Mouse (Mus musculus): Measurements from ENCODE around the gene S1pr2. TPM values are rescaled to one million over a fixed set of nuclear protein-coding genes. Genes with fewer than 3 reads are reported as not detected.

Gene S1pr2
- polyA plus RNA-seq, 1 experiment = 3.4 TPM

GRCm38 (mm10) chr9:20987953-20988352, 11.4 kb upstream of the S1pr2 start:
- Histone ChIP-seq H3K27me3 (ENCODE audit: control insufficient read depth, insufficient read depth, low read length) (no peaks in the 10 kb centered on the region), H3K4me1 (ENCODE audit: control insufficient read depth, insufficient read depth, insufficient read length) (no peaks in the 10 kb centered on the region), H3K4me3 (ENCODE audit: extremely low read depth, insufficient read depth, insufficient read length) (no peak overlapping the region), H3K27ac (ENCODE audit: insufficient read depth, low read length) (no peak overlapping the region), H3K36me3 (ENCODE audit: control insufficient read depth, insufficient read depth, low read length) (no peaks in the 10 kb centered on the region)
- DNase-seq (ENCODE audit: low read depth in 1 of 2, low spot score in 2 of 2) = no peak
- TF ChIP-seq POLR2A (IDR thresholded peaks at IDR 0.05; ENCODE audit: low read depth, low read length) (no peak), CTCF (IDR thresholded peaks at IDR 0.05; ENCODE audit: extremely low read depth, insufficient read depth, insufficient read length, insufficient replicate concordance) (no peak)
- 17% methylated on average over 7 of the region's 7 CpGs for WGBS

DNA sequence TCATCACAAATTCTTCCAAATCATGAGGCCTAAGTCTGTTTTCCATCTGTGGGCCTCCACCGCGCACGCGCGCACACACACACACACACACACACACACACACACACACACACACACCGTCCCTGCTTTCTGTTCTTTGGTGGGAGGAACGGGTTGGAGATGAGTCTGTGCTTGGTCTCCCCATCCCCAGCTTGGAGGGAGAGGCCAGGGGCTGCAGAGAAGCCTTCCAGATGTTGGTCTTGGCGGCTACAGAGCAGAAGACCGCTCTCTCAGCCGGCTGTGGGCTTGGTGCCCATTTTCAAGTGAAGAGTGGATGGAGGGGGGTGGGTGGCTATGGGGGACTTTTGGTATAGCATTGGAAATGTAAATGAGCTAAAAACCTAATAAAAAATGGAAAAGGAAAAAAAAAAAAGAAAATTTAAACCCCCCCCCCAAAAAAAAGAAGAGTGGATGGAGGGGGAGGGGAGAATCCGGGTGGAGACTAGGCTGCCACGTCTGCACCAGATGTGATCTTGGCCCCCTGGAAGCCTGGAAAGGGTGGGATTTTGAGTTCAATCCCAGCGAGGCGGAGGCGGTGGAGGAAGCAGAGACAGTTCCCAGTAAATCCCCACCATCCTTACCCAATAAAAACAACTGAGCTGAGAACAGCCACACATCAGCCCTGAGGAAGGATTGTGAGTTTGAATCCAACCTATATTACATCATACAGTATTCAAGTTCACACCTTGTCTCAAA, 10.5 kb upstream of the S1pr2 start:
- Histone ChIP-seq H3K4me1 (ENCODE audit: control insufficient read depth, insufficient read depth, insufficient read length) (no peaks in the 10 kb centered on the region), H3K4me3 (ENCODE audit: extremely low read depth, insufficient read depth, insufficient read length) (no peak overlapping the region), H3K27me3 (ENCODE audit: control insufficient read depth, insufficient read depth, low read length) (no peaks in the 10 kb centered on the region), H3K36me3 (ENCODE audit: control insufficient read depth, insufficient read depth, low read length) (no peaks in the 10 kb centered on the region), H3K27ac (ENCODE audit: insufficient read depth, low read length) (no peak overlapping the region)
- no peak for DNase-seq (ENCODE audit: low read depth in 1 of 2, low spot score in 2 of 2)
- 81% methylated on average over 15 of the region's 15 CpGs for WGBS
- TF ChIP-seq POLR2A (IDR thresholded peaks at IDR 0.05; ENCODE audit: low read depth, low read length) (no peak), CTCF (IDR thresholded peaks at IDR 0.05; ENCODE audit: extremely low read depth, insufficient read depth, insufficient read length, insufficient replicate concordance) (no peak)

GRCm38 (mm10) chr9:20983169-20983568, 6.6 kb upstream of the S1pr2 start:
- no peak for DNase-seq (ENCODE audit: low read depth in 1 of 2, low spot score in 2 of 2)
- no peak for TF ChIP-seq CTCF (IDR thresholded peaks at IDR 0.05; ENCODE audit: extremely low read depth, insufficient read depth, insufficient read length, insufficient replicate concordance)
- no peak for TF ChIP-seq POLR2A (IDR thresholded peaks at IDR 0.05; ENCODE audit: low read depth, low read length)
- Histone ChIP-seq H3K4me1 (ENCODE audit: control insufficient read depth, insufficient read depth, insufficient read length) (no peaks in the 10 kb centered on the region; the same call in 1 of the 2 replicates), H3K36me3 (ENCODE audit: control insufficient read depth, insufficient read depth, low read length) (no peaks in the 10 kb centered on the region), H3K27me3 (ENCODE audit: control insufficient read depth, insufficient read depth, low read length) (no peaks in the 10 kb centered on the region), H3K27ac (ENCODE audit: insufficient read depth, low read length) (no peak overlapping the region), H3K4me3 (ENCODE audit: extremely low read depth, insufficient read depth, insufficient read length) (no peak overlapping the region)
- 15% methylated on average over 5 of the region's 5 CpGs for WGBS

- Histone ChIP-seq H3K36me3 (ENCODE audit: control insufficient read depth, insufficient read depth, low read length) (no peaks in the 10 kb centered on the region), H3K4me3 (ENCODE audit: extremely low read depth, insufficient read depth, insufficient read length) (no peak overlapping the region), H3K27ac (ENCODE audit: insufficient read depth, low read length) (no peak overlapping the region), H3K4me1 (ENCODE audit: control insufficient read depth, insufficient read depth, insufficient read length) (no peaks in the 10 kb centered on the region; the same call in 1 of the 2 replicates), H3K27me3 (ENCODE audit: control insufficient read depth, insufficient read depth, low read length) (no peaks in the 10 kb centered on the region)
- TF ChIP-seq POLR2A (IDR thresholded peaks at IDR 0.05; ENCODE audit: low read depth, low read length) (no peak), CTCF (IDR thresholded peaks at IDR 0.05; ENCODE audit: extremely low read depth, insufficient read depth, insufficient read length, insufficient replicate concordance) (no peak)
- 83% methylated on average over 3 of the region's 3 CpGs for WGBS
- DNase-seq (ENCODE audit: low read depth in 1 of 2, low spot score in 2 of 2) = no peak
Measured at GRCm38 (mm10) chr9:20982171-20982570, 5.6 kb upstream of the S1pr2 start.

- WGBS = 60% methylated on average over 7 of the region's 7 CpGs
- Histone ChIP-seq H3K27me3 (ENCODE audit: control insufficient read depth, insufficient read depth, low read length) (peaks cover 5% of the 10 kb centered on the region), H3K4me3 (ENCODE audit: extremely low read depth, insufficient read depth, insufficient read length) (no peak overlapping the region), H3K36me3 (ENCODE audit: control insufficient read depth, insufficient read depth, low read length) (no peaks in the 10 kb centered on the region), H3K27ac (ENCODE audit: insufficient read depth, low read length) (no peak overlapping the region), H3K4me1 (ENCODE audit: control insufficient read depth, insufficient read depth, insufficient read length) (peaks cover 7% of the 10 kb centered on the region)
- TF ChIP-seq POLR2A (IDR thresholded peaks at IDR 0.05; ENCODE audit: low read depth, low read length) = no peak
- no peak for TF ChIP-seq CTCF (IDR thresholded peaks at IDR 0.05; ENCODE audit: extremely low read depth, insufficient read depth, insufficient read length, insufficient replicate concordance)
- DNase-seq (ENCODE audit: low read depth in 1 of 2, low spot score in 2 of 2) = no peak
Measured at GRCm38 (mm10) chr9:20979769-20980168, 3.2 kb upstream of the S1pr2 start.

- DNase-seq (ENCODE audit: low read depth in 1 of 2, low spot score in 2 of 2) = no peak
- no peak for TF ChIP-seq CTCF (IDR thresholded peaks at IDR 0.05; ENCODE audit: extremely low read depth, insufficient read depth, insufficient read length, insufficient replicate concordance)
- Histone ChIP-seq H3K36me3 (ENCODE audit: control insufficient read depth, insufficient read depth, low read length) (no peaks in the 10 kb centered on the region), H3K4me1 (ENCODE audit: control insufficient read depth, insufficient read depth, insufficient read length) (peaks cover 7% of the 10 kb centered on the region), H3K27ac (ENCODE audit: insufficient read depth, low read length) (no peak overlapping the region), H3K4me3 (ENCODE audit: extremely low read depth, insufficient read depth, insufficient read length) (no peak overlapping the region), H3K27me3 (ENCODE audit: control insufficient read depth, insufficient read depth, low read length) (peaks cover 5% of the 10 kb centered on the region)
- 75% methylated on average over 5 of the region's 5 CpGs for WGBS
Measured at GRCm38 (mm10) chr9:20979181-20979580, 2.6 kb upstream of the S1pr2 start.

- no peak for DNase-seq (ENCODE audit: low read depth in 1 of 2, low spot score in 2 of 2)
- H3K4me3 ChIP-seq (ENCODE audit: extremely low read depth, insufficient read depth, insufficient read length) = no peak overlapping the region
- TF ChIP-seq CTCF (IDR thresholded peaks at IDR 0.05; ENCODE audit: extremely low read depth, insufficient read depth, insufficient read length, insufficient replicate concordance) = no peak
- no peak for TF ChIP-seq POLR2A (IDR thresholded peaks at IDR 0.05; ENCODE audit: low read depth, low read length)
Measured at GRCm38 (mm10) chr9:20978409-20979095, 2.0 kb upstream of the S1pr2 start.

More at GRCm38 (mm10) chr9:20978409-20979095, 2.0 kb upstream of the S1pr2 start:
- H3K27ac ChIP-seq (ENCODE audit: insufficient read depth, low read length) = no peak overlapping the region
- peaks cover 7% of the 10 kb centered on the region for H3K4me1 ChIP-seq (ENCODE audit: control insufficient read depth, insufficient read depth, insufficient read length)
- WGBS = 65% methylated on average over 10 of the region's 10 CpGs
- peaks cover 5% of the 10 kb centered on the region for H3K27me3 ChIP-seq (ENCODE audit: control insufficient read depth, insufficient read depth, low read length)
- no peaks in the 10 kb centered on the region for H3K36me3 ChIP-seq (ENCODE audit: control insufficient read depth, insufficient read depth, low read length)
